Mouse (Mus musculus) left cerebral cortex, adult 9 months (tissue): Measurements from ENCODE around the gene H2-K1.
A peak's percentile ranks its signal among the peaks of the same experiment; 100 is the strongest.
"Not testable (repeated sequence)": the region's sequence is repeated elsewhere in the genome, so short reads cannot be mapped to it uniquely, and the experiment has no call there.

Experiments
- DNase-seq, 2 experiments: peaks; one replicate each; pipeline ENCODE4 v3.0.0; 2022; ENCODE audit warnings: low spot score in 2 of 2

H2-K1 gene

DNA sequence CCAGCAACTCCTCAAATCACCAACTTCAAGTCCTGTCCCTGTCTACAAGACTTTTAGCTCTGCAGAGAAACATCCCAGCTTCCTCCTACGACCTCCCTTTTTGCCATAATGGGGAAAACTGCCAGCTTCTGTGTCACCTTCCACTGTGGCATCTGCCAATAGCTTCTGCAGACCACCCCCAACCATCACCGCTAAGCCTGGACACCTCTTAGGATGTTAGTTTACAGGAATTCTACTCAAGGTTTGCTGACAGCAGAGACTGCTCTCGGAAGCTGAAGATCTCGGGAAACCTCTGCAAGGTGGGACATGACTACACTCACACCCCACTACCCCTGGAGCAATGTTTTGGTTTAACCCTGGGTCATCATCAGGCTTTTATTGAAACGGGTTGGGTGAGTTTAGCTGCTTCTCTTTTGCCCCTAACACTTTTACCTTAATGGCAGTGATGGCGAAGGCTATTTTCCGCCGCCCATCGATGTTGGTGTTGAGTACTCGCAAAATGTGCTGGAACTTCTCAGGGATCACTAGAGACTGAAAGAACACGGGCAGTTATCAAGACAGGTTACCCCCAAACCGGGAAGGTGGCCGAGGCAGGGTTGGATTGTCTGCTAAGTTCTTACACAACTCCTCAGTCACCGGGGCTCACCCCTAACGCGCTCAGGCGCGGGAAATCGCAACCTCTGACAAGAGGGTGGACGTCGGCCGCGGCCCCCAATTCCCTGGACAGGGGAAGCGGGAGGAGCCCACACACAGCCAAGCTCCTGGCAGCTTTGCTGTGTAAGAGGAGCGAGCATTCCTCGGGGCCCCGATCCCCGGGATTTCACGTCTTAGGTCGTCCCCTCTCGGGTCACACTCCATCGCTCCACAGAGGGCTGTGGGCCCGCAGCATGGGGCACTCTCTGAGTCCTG lies 45.2 kb downstream of the H2-K1 start:
- no peak for DNase-seq

- no peak for DNase-seq
Observed at GRCm38 (mm10) chr17:33953961-33954565, 46.1 kb downstream of the H2-K1 start.

DNA sequence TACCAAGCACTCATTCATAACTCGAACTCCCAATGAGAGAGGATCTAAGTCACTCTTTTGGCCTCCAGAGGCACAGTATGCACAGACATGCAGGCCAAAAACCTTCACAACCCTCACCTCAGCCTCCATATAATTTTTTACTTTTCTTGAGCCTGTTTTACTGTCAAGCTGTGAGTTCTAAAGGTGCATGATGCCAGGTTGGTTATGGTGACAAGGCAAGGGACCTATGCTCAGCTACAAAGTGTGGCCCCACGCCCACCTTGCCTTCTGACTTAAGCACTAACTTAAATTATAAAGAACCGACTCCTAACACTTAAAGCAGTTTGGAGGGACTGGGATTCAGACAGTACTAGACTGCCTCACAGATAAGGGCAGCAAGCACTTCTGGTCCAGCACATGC lies 46.8 kb downstream of the H2-K1 start:
- DNase-seq, result no peak

DNA sequence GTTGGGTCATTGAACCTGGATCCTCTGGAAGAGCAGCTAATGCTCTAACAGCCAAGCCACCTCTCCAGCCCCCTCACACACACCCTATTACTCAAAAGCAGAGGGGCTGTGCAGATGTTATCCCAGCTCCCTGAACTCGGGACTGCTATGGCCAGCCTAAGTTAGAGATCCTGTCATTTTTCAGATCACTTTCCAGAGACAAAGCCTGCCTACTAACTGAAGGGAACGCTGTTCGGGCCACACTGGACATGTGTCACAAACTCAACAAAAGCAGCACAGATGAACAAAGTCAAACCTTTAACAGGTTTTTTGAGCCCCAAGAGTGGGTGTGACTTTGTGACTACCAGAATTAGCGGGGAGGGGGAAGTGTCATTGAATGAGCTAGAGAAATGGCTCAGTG lies 47.3 kb downstream of the H2-K1 start:
- no peak for DNase-seq

- not testable (repeated sequence) for DNase-seq
Observed at GRCm38 (mm10) chr17:33952015-33952414, 48.1 kb downstream of the H2-K1 start.

DNA sequence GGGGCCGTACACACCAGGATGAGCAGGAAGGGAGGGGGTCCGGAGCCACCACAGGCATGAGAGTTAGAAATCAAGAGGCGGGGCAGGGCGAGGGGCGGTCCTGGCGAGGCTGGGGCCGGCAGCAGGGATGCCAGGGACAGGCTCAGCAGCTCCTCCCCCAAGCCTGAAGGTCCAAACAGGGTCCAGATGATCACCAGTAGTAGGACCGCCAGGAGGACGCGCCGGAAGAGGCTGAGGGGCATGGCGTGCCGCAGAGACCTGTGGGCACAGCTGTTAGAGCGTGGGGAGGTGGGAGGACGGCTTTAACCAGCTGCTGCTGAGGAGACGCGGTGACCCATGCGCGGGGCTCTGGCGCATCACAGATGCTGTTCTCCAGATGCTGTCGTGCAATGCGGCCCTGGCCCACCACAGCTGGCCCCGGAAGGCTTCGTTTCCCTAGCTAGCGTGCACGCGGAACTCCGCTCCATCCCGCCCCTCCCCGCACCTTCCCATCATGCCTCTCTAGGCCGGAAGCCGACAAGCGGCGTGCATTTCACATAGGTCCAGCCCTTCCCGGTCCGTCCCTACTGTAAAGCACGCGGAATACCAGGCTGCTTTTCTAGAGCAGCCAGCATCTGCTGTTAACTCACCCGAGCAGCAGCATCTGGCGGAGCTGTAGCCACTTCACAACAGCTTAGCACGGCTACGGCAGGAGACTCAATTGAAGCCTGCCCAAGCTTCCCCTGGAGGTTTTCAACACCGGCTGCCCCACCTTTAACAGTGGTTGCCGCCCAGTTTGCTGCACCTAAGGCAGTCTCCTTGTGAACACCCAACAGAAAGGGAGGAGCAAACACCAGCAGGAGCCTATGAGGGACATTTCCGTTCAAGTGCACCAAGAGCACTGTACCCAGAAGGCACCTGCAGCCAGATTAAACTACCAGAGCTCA lies 48.9 kb downstream of the H2-K1 start, which contains the start of gene B3galt4:
Gene B3galt4 (minus strand): TSS at position 468 of the 926 bp plus-strand sequence.
- DNase-seq, result peak in 1 of 2 experiments; percentile 72

DNA sequence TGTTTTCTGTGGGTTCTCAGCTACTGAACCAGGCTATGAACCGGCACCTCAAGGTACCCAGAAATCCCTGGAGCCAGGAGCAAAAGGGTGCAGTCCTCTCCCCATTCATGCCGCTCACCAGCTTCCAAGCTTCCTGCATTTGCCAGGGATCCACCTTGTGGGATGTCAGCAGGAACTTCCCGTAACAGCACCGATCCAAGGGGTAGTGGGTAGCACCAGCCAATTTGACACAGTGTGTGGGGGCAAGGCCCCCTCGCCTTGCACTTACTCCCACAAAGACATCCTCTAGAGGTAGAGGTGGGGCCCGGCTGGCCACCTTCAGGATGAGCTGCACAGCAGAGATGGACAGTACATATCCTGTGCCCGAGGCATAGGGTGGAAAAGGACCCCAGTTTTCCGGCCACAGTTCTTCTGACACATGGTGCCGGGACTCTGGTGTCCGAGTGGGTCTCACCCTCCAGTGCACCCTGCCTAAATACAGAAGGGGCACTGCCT lies 50.0 kb downstream of the H2-K1 start:
- no peak for DNase-seq

DNA sequence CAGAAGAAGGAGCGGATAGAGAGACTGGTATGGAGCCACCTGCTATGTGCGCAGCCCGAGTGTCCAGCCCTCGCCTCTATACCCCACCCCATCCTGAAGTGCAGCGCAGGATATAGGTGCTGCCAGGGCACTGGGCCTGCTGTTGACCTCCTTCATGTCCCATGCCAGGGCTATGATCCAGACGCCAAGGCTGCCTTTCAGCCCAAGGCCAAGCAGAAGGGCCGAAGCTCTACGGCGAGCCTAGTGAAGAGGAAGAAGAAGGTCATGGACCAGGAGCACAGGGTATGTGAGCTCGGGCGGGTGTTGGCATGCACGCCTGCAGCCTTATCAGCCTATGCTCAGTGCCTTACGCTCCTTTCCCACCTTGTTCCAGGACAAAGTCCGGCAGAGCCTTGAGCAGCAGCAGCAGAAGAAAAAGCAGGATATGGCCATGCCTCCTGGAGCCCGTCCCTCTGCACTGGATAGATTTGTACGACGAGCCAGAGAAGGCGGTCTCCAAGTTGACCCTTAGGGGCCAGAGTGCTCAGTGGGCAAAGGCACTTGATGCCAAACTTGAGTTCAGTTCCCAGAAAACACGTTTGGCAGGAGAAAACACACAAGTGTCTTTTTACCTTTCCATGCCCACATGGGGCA lies 51.1 kb downstream of the H2-K1 start:
- no peak for DNase-seq

DNA sequence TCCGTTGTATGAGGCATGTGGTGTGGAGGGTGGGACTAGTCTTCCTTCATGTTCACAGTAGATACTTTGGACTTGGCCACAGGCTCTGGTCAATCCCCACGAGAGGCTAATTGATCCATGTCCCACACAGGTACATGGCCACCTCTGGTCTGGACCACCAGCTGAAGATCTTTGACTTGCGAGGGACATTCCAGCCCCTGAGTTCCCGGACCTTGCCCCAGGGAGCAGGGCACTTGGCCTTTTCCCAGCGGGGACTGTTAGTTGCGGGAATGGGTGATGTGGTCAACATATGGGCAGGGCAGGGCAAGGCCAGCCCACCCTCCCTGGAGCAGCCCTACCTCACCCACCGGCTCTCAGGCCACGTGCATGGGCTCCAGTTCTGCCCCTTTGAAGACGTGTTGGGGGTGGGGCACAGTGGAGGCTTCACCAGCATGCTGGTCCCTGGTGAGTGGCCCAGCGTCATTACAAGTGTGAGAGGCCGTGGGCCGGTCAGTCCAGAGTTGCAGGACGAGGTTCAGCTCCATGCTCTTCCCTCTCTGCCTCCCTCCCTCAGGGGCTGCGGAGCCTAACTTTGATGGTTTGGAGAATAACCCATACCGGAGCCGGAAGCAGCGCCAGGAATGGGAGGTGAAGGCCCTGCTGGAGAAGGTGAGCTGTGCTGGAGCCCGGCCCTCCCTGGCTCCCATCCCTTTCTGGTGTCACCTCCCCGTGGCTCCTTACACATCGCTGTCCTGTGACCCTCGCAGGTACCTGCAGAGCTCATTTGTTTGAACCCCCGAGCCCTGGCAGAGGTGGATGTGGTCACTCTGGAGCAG lies 51.9 kb downstream of the H2-K1 start:
- no peak for DNase-seq

DNA sequence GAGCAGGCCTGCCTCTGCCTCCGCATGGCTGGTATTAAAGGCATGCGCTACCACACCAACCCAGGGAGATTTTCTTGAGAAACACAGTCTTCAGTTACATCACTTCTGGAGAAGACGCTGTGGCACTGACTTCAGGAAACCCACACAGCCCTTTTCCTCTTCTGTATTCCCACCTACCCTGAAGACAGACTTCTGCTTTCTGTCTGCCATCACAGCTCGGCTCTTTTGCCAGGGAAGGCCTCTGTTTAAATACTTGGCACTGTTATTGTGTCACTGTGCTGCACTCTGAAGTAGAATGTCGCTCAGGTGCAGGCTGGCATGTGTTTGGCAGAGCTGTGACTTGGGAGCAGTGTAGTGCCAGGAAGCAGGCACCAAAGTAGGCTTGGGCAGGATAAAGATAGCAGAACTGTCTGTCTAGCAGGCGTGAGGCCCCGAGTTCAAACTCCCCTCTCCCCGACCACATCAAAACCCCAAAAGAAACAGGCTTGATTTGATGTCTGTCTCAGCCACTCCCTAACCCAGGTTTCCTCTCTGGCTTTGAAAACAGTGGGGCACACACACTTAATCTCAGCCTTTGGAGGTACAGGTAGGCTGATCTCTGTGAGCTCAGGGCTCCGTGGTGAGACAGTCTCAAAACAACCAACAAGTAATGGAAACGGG lies 52.6 kb downstream of the H2-K1 start:
- DNase-seq, result no peak
